Mouse (Mus musculus): ENCODE results near the gene Wsb1. TPM values are rescaled to one million over a fixed set of nuclear protein-coding genes. Genes with fewer than 3 reads are reported as not detected.

The Wsb1 gene
- polyA plus RNA-seq, 1 experiment = 68.0 TPM

GRCm38 (mm10) chr11:79229057-79229504 lies 25.4 kb downstream of the Wsb1 start:
- TF ChIP-seq GATA1 (IDR thresholded peaks at IDR 0.05; ENCODE audit: low read length) = no peak

GRCm38 (mm10) chr11:79228089-79228488 lies 26.4 kb downstream of the Wsb1 start:
- TF ChIP-seq GATA1 (IDR thresholded peaks at IDR 0.05; ENCODE audit: low read length) = no peak

GRCm38 (mm10) chr11:79225371-79226155 lies 28.9 kb downstream of the Wsb1 start:
- TF ChIP-seq GATA1 (IDR thresholded peaks at IDR 0.05; ENCODE audit: low read length) = no peak

GRCm38 (mm10) chr11:79224562-79225280 lies 29.8 kb downstream of the Wsb1 start:
- TF ChIP-seq GATA1 (IDR thresholded peaks at IDR 0.05; ENCODE audit: low read length) = no peak

GRCm38 (mm10) chr11:79223420-79223819 lies 31.1 kb downstream of the Wsb1 start:
- TF ChIP-seq GATA1 (IDR thresholded peaks at IDR 0.05; ENCODE audit: low read length) = no peak

- TF ChIP-seq GATA1 (IDR thresholded peaks at IDR 0.05; ENCODE audit: low read length) = no peak
Observed at GRCm38 (mm10) chr11:79222661-79223060, 31.8 kb downstream of the Wsb1 start.

GRCm38 (mm10) chr11:79221641-79222040 lies 32.8 kb downstream of the Wsb1 start:
- no peak for TF ChIP-seq GATA1 (IDR thresholded peaks at IDR 0.05; ENCODE audit: low read length)

- no peak for TF ChIP-seq GATA1 (IDR thresholded peaks at IDR 0.05; ENCODE audit: low read length)
Observed at GRCm38 (mm10) chr11:79218936-79219626, 35.4 kb downstream of the Wsb1 start.

GRCm38 (mm10) chr11:79218061-79218460 lies 36.4 kb downstream of the Wsb1 start:
- TF ChIP-seq GATA1 (IDR thresholded peaks at IDR 0.05; ENCODE audit: low read length) = no peak

GRCm38 (mm10) chr11:79217133-79217532 lies 37.3 kb downstream of the Wsb1 start:
- TF ChIP-seq GATA1 (IDR thresholded peaks at IDR 0.05; ENCODE audit: low read length) = no peak

GRCm38 (mm10) chr11:79215539-79215938 lies 38.9 kb downstream of the Wsb1 start:
- no peak for TF ChIP-seq GATA1 (IDR thresholded peaks at IDR 0.05; ENCODE audit: low read length)

- TF ChIP-seq GATA1 (IDR thresholded peaks at IDR 0.05; ENCODE audit: low read length) = no peak
Observed at GRCm38 (mm10) chr11:79214015-79214418, 40.5 kb downstream of the Wsb1 start.

GRCm38 (mm10) chr11:79209882-79210471 lies 44.5 kb downstream of the Wsb1 start:
- no peak for TF ChIP-seq GATA1 (IDR thresholded peaks at IDR 0.05; ENCODE audit: low read length)

- no peak for TF ChIP-seq GATA1 (IDR thresholded peaks at IDR 0.05; ENCODE audit: low read length)
Observed at GRCm38 (mm10) chr11:79209113-79209512, 45.4 kb downstream of the Wsb1 start.

GRCm38 (mm10) chr11:79208462-79208861 lies 46.0 kb downstream of the Wsb1 start:
- TF ChIP-seq GATA1 (IDR thresholded peaks at IDR 0.05; ENCODE audit: low read length) = no peak

- TF ChIP-seq GATA1 (IDR thresholded peaks at IDR 0.05; ENCODE audit: low read length) = no peak
Observed at GRCm38 (mm10) chr11:79207691-79208090, 46.8 kb downstream of the Wsb1 start.

All from G1E-ER4 (cell line).